ENCODE assay signal across 16 mouse cellular contexts in genomic region chr11:45524720-45525119, GRCm38 (mm10).
A peak's percentile ranks its signal among the peaks of the same experiment; 100 is the strongest.
DNase-seq lines count a peak whose midpoint lies in the region; ATAC-seq and TF ChIP-seq lines count a peak whose summit lies in the region.
"Had no signal": no experiment of that assay in that cellular context is flagged by ENCODE, and none has a peak within 500 bp of the region (broad histone marks: within the 10 kb centered on the region; RNA-seq: fewer than 3 reads in every experiment).

No protein-coding gene starts in this region.

- peak overlapping the region; percentile 3; the same call in 1 of the 2 replicates for H3K27ac ChIP-seq in embryonic facial prominence, embryonic 13.5 days
- peak overlapping the region; percentile 0; the same call in 1 of the 2 replicates for H3K27ac ChIP-seq in neural tube, embryonic 14.5 days (ENCODE audit: low read depth, low read length)
- no peak overlapping the region for H3K27ac ChIP-seq in kidney, embryonic 14.5 days (ENCODE audit: low read depth, low read length)
- H3K27ac ChIP-seq: forebrain, embryonic 10.5 days; macrophage had no signal

- peak; percentile 4 for DNase-seq in lung, postnatal 14 days
- no peak for DNase-seq in lung, adult 2 months
- DNase-seq in B cell, adult 2 months: peak; percentile 71
- DNase-seq in layer of hippocampus, adult 9-11 months: no peak
- DNase-seq: adrenal gland, adult 2 months; kidney, postnatal 10 days; layer of hippocampus, postnatal 36 days; liver; thymus, adult 18-20 months had no signal

- no peaks in the 10 kb centered on the region for H3K36me3 ChIP-seq in embryonic facial prominence, embryonic 13.5 days
- H3K36me3 ChIP-seq in neural tube, embryonic 14.5 days (ENCODE audit: control insufficient read depth, insufficient read depth, low read length): no peaks in the 10 kb centered on the region
- no peaks in the 10 kb centered on the region for H3K36me3 ChIP-seq in kidney, embryonic 14.5 days (ENCODE audit: control insufficient read depth, insufficient read depth, low read length)
- H3K36me3 ChIP-seq: forebrain, embryonic 10.5 days had no signal

- no peak overlapping the region for H3K4me2 ChIP-seq in embryonic facial prominence, embryonic 13.5 days
- H3K4me2 ChIP-seq in neural tube, embryonic 14.5 days (ENCODE audit: low read depth, low read length): no peak overlapping the region
- H3K4me2 ChIP-seq in kidney, embryonic 14.5 days (replicated peaks; ENCODE audit: low read depth, low read length): no peak overlapping the region
- H3K4me2 ChIP-seq: heart, embryonic 11.5 days had no signal

- TF ChIP-seq POLR2A in lung, adult 2 months (IDR thresholded peaks at IDR 0.05; ENCODE audit: borderline replicate concordance, extremely low read depth, low read depth, low read length): no peak

- WGBS in lung, adult 2 months: 65% methylated on average over 6 of the region's 6 CpGs
- 59% methylated on average over 6 of the region's 6 CpGs for WGBS in embryonic facial prominence, embryonic 13.5 days
- WGBS in neural tube, embryonic 14.5 days: 25% methylated on average over 6 of the region's 6 CpGs
- WGBS in kidney, embryonic 14.5 days: 38% methylated on average over 6 of the region's 6 CpGs

- no peak for ATAC-seq in embryonic facial prominence, embryonic 13.5 days (ENCODE audit: insufficient number of reproducible peaks, insufficient read depth, low FRiP score, low TSS enrichment, low read depth)
- peak; percentile 58; the same call in 1 of the 2 replicates for ATAC-seq in neural tube, embryonic 14.5 days (ENCODE audit: low read depth)
- no peak for ATAC-seq in kidney, embryonic 14.5 days (ENCODE audit: low FRiP score, low TSS enrichment)
- ATAC-seq: Patski had no signal

- H3K4me1 ChIP-seq in lung, adult 2 months (ENCODE audit: control insufficient read depth, insufficient read depth, low read length): no peaks in the 10 kb centered on the region
- H3K4me1 ChIP-seq in embryonic facial prominence, embryonic 13.5 days: peaks cover 17% of the 10 kb centered on the region
- H3K4me1 ChIP-seq in neural tube, embryonic 14.5 days (ENCODE audit: control insufficient read depth, insufficient read depth, low read length): no peaks in the 10 kb centered on the region
- H3K4me1 ChIP-seq in kidney, embryonic 14.5 days (ENCODE audit: control insufficient read depth, insufficient read depth, low read length): no peaks in the 10 kb centered on the region

- H3K27me3 ChIP-seq in embryonic facial prominence, embryonic 13.5 days: no peaks in the 10 kb centered on the region
- H3K27me3 ChIP-seq in neural tube, embryonic 14.5 days (ENCODE audit: control insufficient read depth, insufficient read depth, low read length): no peaks in the 10 kb centered on the region
- no peaks in the 10 kb centered on the region for H3K27me3 ChIP-seq in kidney, embryonic 14.5 days (ENCODE audit: control insufficient read depth, insufficient read depth, low read length)

- no peak overlapping the region for H3K4me3 ChIP-seq in lung, adult 2 months (replicated peaks; ENCODE audit: extremely low read depth, low read depth, low read length)
- H3K4me3 ChIP-seq in embryonic facial prominence, embryonic 13.5 days: no peak overlapping the region
- H3K4me3 ChIP-seq in neural tube, embryonic 14.5 days (ENCODE audit: low read depth, low read length): no peak overlapping the region
- H3K4me3 ChIP-seq in kidney, embryonic 14.5 days (ENCODE audit: low read length): no peak overlapping the region
- H3K4me3 ChIP-seq: forebrain, embryonic 10.5 days had no signal

- H3K9me3 ChIP-seq in embryonic facial prominence, embryonic 13.5 days: no peaks in the 10 kb centered on the region
- no peaks in the 10 kb centered on the region for H3K9me3 ChIP-seq in neural tube, embryonic 14.5 days (ENCODE audit: control insufficient read depth, low read length)
- no peaks in the 10 kb centered on the region for H3K9me3 ChIP-seq in kidney, embryonic 14.5 days (ENCODE audit: control insufficient read depth, low read length)
- H3K9me3 ChIP-seq: forebrain, embryonic 10.5 days had no signal

- TF ChIP-seq CTCF in lung, adult 2 months (IDR thresholded peaks at IDR 0.05; ENCODE audit: insufficient read depth, low read length): no peak

- H3K9ac ChIP-seq in embryonic facial prominence, embryonic 13.5 days: no peak overlapping the region
- no peak overlapping the region for H3K9ac ChIP-seq in neural tube, embryonic 14.5 days (replicated peaks; ENCODE audit: low read depth, low read length)
- no peak overlapping the region for H3K9ac ChIP-seq in kidney, embryonic 14.5 days (ENCODE audit: low read depth, low read length)

Comparison
In these comparisons a context has a peak if more than half of its experiments do, and no peak if none do; other contexts are left out.
1. DNase-seq: peak in lung, postnatal 14 days (single experiment) and B cell, adult 2 months (2 of 2); none in lung, adult 2 months (single experiment) and layer of hippocampus, adult 9-11 months (single experiment).